Comparison of ENCODE assay signal across 11 mouse cellular contexts in the genomic region with DNA sequence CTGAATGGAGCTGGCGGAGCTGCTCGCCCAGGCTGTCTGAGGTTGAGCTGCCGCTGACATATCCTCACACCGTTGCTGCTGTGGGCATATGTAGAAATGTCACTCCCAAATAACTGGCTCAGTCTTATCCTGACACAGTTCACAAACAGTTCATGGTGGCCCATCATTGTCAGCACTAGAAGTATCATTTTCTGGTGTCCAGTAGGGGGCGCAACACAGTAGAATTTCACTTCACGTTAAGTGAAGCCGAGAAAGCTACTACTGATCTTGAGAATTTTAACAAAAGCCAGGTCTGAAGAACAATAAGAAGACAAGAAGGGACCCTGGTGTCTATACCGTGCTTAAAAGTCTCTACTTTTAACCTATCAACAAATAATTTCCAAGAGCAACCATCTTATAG. TPM values are rescaled to one million over a fixed set of nuclear protein-coding genes. Genes with fewer than 3 reads are reported as not detected.
DNase-seq lines count a peak whose midpoint lies in the region; ATAC-seq and TF ChIP-seq lines count a peak whose summit lies in the region.
"Had no signal": no experiment of that assay in that cellular context is flagged by ENCODE, and none has a peak within 500 bp of the region (broad histone marks: within the 10 kb centered on the region; RNA-seq: fewer than 3 reads in every experiment).

No protein-coding gene starts in this region.

- no peak overlapping the region for H3K27ac ChIP-seq in liver, adult 2 months (replicated peaks; ENCODE audit: insufficient read depth, low read depth, low read length)
- H3K27ac ChIP-seq in liver, embryonic 11.5 days (ENCODE audit: low read depth, low read length) = no peak overlapping the region
- H3K27ac ChIP-seq in MEL (ENCODE audit: control insufficient read depth, low read depth, low read length) = no peak overlapping the region
- H3K27ac ChIP-seq: embryonic facial prominence, embryonic 12.5 days; lung, embryonic 15.5 days; neural tube, embryonic 15.5 days had no signal

- TF ChIP-seq CTCF in liver, adult 2 months (IDR thresholded peaks at IDR 0.05; ENCODE audit: low read depth, low read length) = no peak
- no peak for TF ChIP-seq CTCF in MEL (IDR thresholded peaks at IDR 0.05 in 2 of 3, conservative IDR thresholded peaks at IDR 0.05 in 1 of 3; ENCODE audit: control insufficient read depth in 1 of 3, insufficient read depth in 1 of 3, low read depth in 2 of 3, low read length in 3 of 3, poor library complexity in 1 of 3, severe bottlenecking in 1 of 3)

- no peaks in the 10 kb centered on the region for H3K27me3 ChIP-seq in liver, adult 2 months (ENCODE audit: control insufficient read depth, insufficient read depth, low read length)
- H3K27me3 ChIP-seq in liver, embryonic 11.5 days (replicated peaks; ENCODE audit: control insufficient read depth, insufficient read depth, low read length) = no peaks in the 10 kb centered on the region
- H3K27me3 ChIP-seq in MEL (ENCODE audit: control insufficient read depth in 1 of 2, insufficient read depth in 2 of 2, low read length in 2 of 2) = no peaks in the 10 kb centered on the region
- H3K27me3 ChIP-seq: embryonic facial prominence, embryonic 12.5 days; lung, embryonic 15.5 days; neural tube, embryonic 15.5 days had no signal

- no peak overlapping the region for H3K9ac ChIP-seq in liver, adult 2 months (ENCODE audit: low read depth, low read length)
- no peak overlapping the region for H3K9ac ChIP-seq in liver, embryonic 11.5 days (ENCODE audit: low read depth, low read length)
- H3K9ac ChIP-seq in MEL (ENCODE audit: control insufficient read depth, low read depth, low read length, poor library complexity, severe bottlenecking) = no peak overlapping the region
- H3K9ac ChIP-seq: embryonic facial prominence, embryonic 12.5 days; lung, embryonic 15.5 days; neural tube, embryonic 15.5 days had no signal

- H3K9me3 ChIP-seq in liver, embryonic 11.5 days (ENCODE audit: control insufficient read depth, low read length) = no peaks in the 10 kb centered on the region
- no peaks in the 10 kb centered on the region for H3K9me3 ChIP-seq in MEL (replicated peaks; ENCODE audit: insufficient read depth, low read length)
- H3K9me3 ChIP-seq: embryonic facial prominence, embryonic 12.5 days; lung, embryonic 15.5 days; neural tube, embryonic 15.5 days had no signal

- H3K36me3 ChIP-seq in liver, adult 2 months (ENCODE audit: control insufficient read depth, insufficient read depth, low read length) = peaks cover 22% of the 10 kb centered on the region
- peaks cover 6% of the 10 kb centered on the region; the same call in 1 of the 2 replicates for H3K36me3 ChIP-seq in liver, embryonic 11.5 days (ENCODE audit: control insufficient read depth, insufficient read depth, low read length)
- H3K36me3 ChIP-seq in MEL (ENCODE audit: control insufficient read depth in 1 of 2, insufficient read depth in 2 of 2, low read length in 2 of 2) = no peaks in the 10 kb centered on the region

- DNase-seq in heart, adult 11 months = peak; percentile 66
- DNase-seq in heart, postnatal 25 days (ENCODE audit: low spot score) = no peak
- peak; percentile 12 for DNase-seq in liver, adult 2 months (ENCODE audit: extremely low read depth, low read depth, low spot score)
- DNase-seq in liver, embryonic 11.5 days (ENCODE audit: low spot score) = no peak
- peak; percentile 7 for DNase-seq in MEL (ENCODE audit: low read depth, low spot score)
- DNase-seq in lung, postnatal 14 days = peak; percentile 44
- no peak for DNase-seq in adrenal gland, adult 8-10 months

- no peak overlapping the region for H3K4me3 ChIP-seq in liver, adult 2 months (ENCODE audit: insufficient read depth, low read depth, low read length)
- H3K4me3 ChIP-seq in liver, embryonic 11.5 days (ENCODE audit: low read depth, low read length) = no peak overlapping the region
- no peak overlapping the region for H3K4me3 ChIP-seq in MEL (ENCODE audit: control insufficient read depth in 1 of 2, insufficient read depth in 1 of 2, low read depth in 2 of 2, low read length in 2 of 2)
- H3K4me3 ChIP-seq: embryonic facial prominence, embryonic 12.5 days; lung, embryonic 15.5 days; neural tube, embryonic 15.5 days had no signal

- intact Hi-C loops in heart, postnatal 25 days (cut with DNase I) = no loop called here

- TF ChIP-seq EP300 in MEL (IDR thresholded peaks at IDR 0.05; ENCODE audit: low read depth in 1 of 2, low read length in 2 of 2) = no peak

- no peak overlapping the region for H3K4me2 ChIP-seq in liver, embryonic 11.5 days
- H3K4me2 ChIP-seq: embryonic facial prominence, embryonic 12.5 days; lung, embryonic 15.5 days; neural tube, embryonic 15.5 days had no signal

- ATAC-seq in liver, embryonic 11.5 days (replicated peaks; ENCODE audit: low FRiP score) = no peak
- no peak for ATAC-seq in megakaryocyte-erythroid progenitor cell, adult 5-6 weeks (replicated peaks; ENCODE audit: low FRiP score, low TSS enrichment, poor library complexity, severe bottlenecking)

- 97% methylated on average over 8 of the region's 8 CpGs for WGBS in liver, adult 2 months
- 91% methylated on average over 8 of the region's 8 CpGs for WGBS in liver, embryonic 11.5 days

- H3K4me1 ChIP-seq in liver, adult 2 months (ENCODE audit: control insufficient read depth, insufficient read depth, low read length) = no peaks in the 10 kb centered on the region; the same call in none of the 2 replicates
- H3K4me1 ChIP-seq in liver, embryonic 11.5 days (replicated peaks; ENCODE audit: control insufficient read depth, insufficient read depth, low read length) = no peaks in the 10 kb centered on the region
- no peaks in the 10 kb centered on the region for H3K4me1 ChIP-seq in MEL (ENCODE audit: control insufficient read depth in 1 of 2, insufficient read depth in 2 of 2, low read length in 2 of 2)
- H3K4me1 ChIP-seq: embryonic facial prominence, embryonic 12.5 days; lung, embryonic 15.5 days; neural tube, embryonic 15.5 days had no signal

- no peak for TF ChIP-seq POLR2A in liver, adult 2 months (IDR thresholded peaks at IDR 0.05; ENCODE audit: extremely low read depth, insufficient read depth, low read length)
- TF ChIP-seq POLR2A in MEL (IDR thresholded peaks at IDR 0.05; ENCODE audit: control insufficient read depth in 1 of 2, insufficient read depth in 1 of 2, low read depth in 1 of 2, low read length in 2 of 2, poor library complexity in 1 of 2) = no peak

- no peak for TF ChIP-seq RAD21 in MEL (IDR thresholded peaks at IDR 0.05; ENCODE audit: low read depth, low read length)

- H3K79me2 ChIP-seq in liver, adult 2 months (ENCODE audit: control insufficient read depth, insufficient read depth, low read length) = no peaks in the 10 kb centered on the region
- no peaks in the 10 kb centered on the region for H3K79me2 ChIP-seq in MEL (ENCODE audit: control insufficient read depth, insufficient read depth, low read length, poor library complexity)

TF ChIP-seq in MEL, 35 proteins besides CTCF, POLR2A, EP300 and RAD21 (continues in another document):
- TF ChIP-seq NRF1 (IDR thresholded peaks at IDR 0.05; ENCODE audit: insufficient read depth, low read depth, low read length, poor library complexity, severe bottlenecking) (no peak), E2F4 (IDR thresholded peaks at IDR 0.05; ENCODE audit: borderline replicate concordance, low read depth, low read length) (no peak), POLR2AphosphoS5 (IDR thresholded peaks at IDR 0.05; ENCODE audit: borderline replicate concordance, low read depth, low read length) (no peak), JUND (IDR thresholded peaks at IDR 0.05; ENCODE audit: low read depth, low read length) (no peak), ZKSCAN1 (IDR thresholded peaks at IDR 0.05; ENCODE audit: low read depth, low read length) (no peak), UBTF (IDR thresholded peaks at IDR 0.05; ENCODE audit: borderline replicate concordance, insufficient read depth, low read depth, low read length) (no peak), MAZ (IDR thresholded peaks at IDR 0.05; ENCODE audit: low read depth, low read length) (no peak)

RNA-seq across cellular contexts. Expression of a gene that starts 13.1 kb away (rescaled TPM):
- 10 to 100 TPM; 21.6 to 25.5 TPM for total RNA-seq in heart, postnatal 25 days (2021)
- 11.1 and 11.2 TPM in 2 replicates for total RNA-seq in liver, adult 2 months (2014; rRNA removed)
- 5.7 and 5.8 TPM in 2 replicates for polyA plus RNA-seq in liver, adult 2 months (2012; rRNA removed)
- 6.8 and 6.9 TPM in 2 replicates for polyA plus RNA-seq in liver, embryonic 11.5 days (2014; fragmentation: Nextera tagmentation; extraction: Ambion mirVana)
- not detected in 2 replicates for total RNA-seq in MEL (2012; rRNA removed)
- not detected for polyA plus RNA-seq in MEL (2012; ENCODE audit: insufficient read depth in 1 of 2, insufficient read length in 2 of 2, low read depth in 1 of 2, low replicate concordance in 2 of 2, missing spikeins in 1 of 2)
- 2.6 and 5.4 TPM in 2 replicates for total RNA-seq in megakaryocyte-erythroid progenitor cell, adult 5-6 weeks (2014; fragmentation: Nextera tagmentation)
- total RNA-seq in megakaryocyte-erythroid progenitor cell, adult 5-6 weeks (2017) = 2.4 and 2.6 TPM in 2 replicates
- total RNA-seq in adrenal gland, adult 8-10 months (2022) = 10 to 100 TPM; 44.1 to 68.0 (median 53.9) TPM

RNA-seq across cellular contexts. Expression of a gene that starts 35.8 kb away (rescaled TPM):
- total RNA-seq in heart, postnatal 25 days (2021) = 1 to 10 TPM; 4.0 to 5.3 TPM
- total RNA-seq in liver, adult 2 months (2014; rRNA removed) = 6.7 and 7.5 TPM in 2 replicates
- polyA plus RNA-seq in liver, adult 2 months (2012; rRNA removed) = 1.1 and 1.4 TPM in 2 replicates
- polyA plus RNA-seq in liver, embryonic 11.5 days (2014; fragmentation: Nextera tagmentation; extraction: Ambion mirVana) = 8.9 and 9.1 TPM in 2 replicates
- total RNA-seq in MEL (2012; rRNA removed) = 2.9 and 3.1 TPM in 2 replicates
- polyA plus RNA-seq in MEL (2012; ENCODE audit: insufficient read depth in 1 of 2, insufficient read length in 2 of 2, low read depth in 1 of 2, low replicate concordance in 2 of 2, missing spikeins in 1 of 2) = 1 to 10 TPM in 1 of 2 experiments, not detected in 1; 5.1 TPM
- 17.4 and 17.6 TPM in 2 replicates for total RNA-seq in megakaryocyte-erythroid progenitor cell, adult 5-6 weeks (2014; fragmentation: Nextera tagmentation)
- 9.7 and 21.9 TPM in 2 replicates for total RNA-seq in megakaryocyte-erythroid progenitor cell, adult 5-6 weeks (2017)
- total RNA-seq in adrenal gland, adult 8-10 months (2022) = 10 to 100 TPM in 2 of 4 experiments, 1 to 10 TPM in 2; 8.4 to 13.9 (median 10.1) TPM

RNA-seq across cellular contexts. Expression of a gene that starts 37.5 kb away (rescaled TPM):
- total RNA-seq in heart, postnatal 25 days (2021) = under 1 TPM; 0.55 to 0.59 TPM
- 29.8 and 39.8 TPM in 2 replicates for total RNA-seq in liver, adult 2 months (2014; rRNA removed)
- 16.7 and 19.3 TPM in 2 replicates for polyA plus RNA-seq in liver, adult 2 months (2012; rRNA removed)
- polyA plus RNA-seq in liver, embryonic 11.5 days (2014; fragmentation: Nextera tagmentation; extraction: Ambion mirVana) = 2.9 and 4.4 TPM in 2 replicates
- 0.77 and 2.2 TPM in 2 replicates for total RNA-seq in MEL (2012; rRNA removed)
- polyA plus RNA-seq in MEL (2012; ENCODE audit: insufficient read depth in 1 of 2, insufficient read length in 2 of 2, low read depth in 1 of 2, low replicate concordance in 2 of 2, missing spikeins in 1 of 2) = under 1 TPM in 1 of 2 experiments, not detected in 1; 0.35 TPM
- total RNA-seq in megakaryocyte-erythroid progenitor cell, adult 5-6 weeks (2014; fragmentation: Nextera tagmentation) = not detected in 2 replicates
- total RNA-seq in megakaryocyte-erythroid progenitor cell, adult 5-6 weeks (2017) = 0.76 TPM in 1 of 2 replicates, not detected in the other
- 100 to 1,000 TPM in 2 of 4 experiments, 10 to 100 TPM in 2; 14.1 to 367 (median 92.9) TPM for total RNA-seq in adrenal gland, adult 8-10 months (2022)

Comparison
In these comparisons a context has a peak if more than half of its experiments do, and no peak if none do; other contexts are left out.
1. DNase-seq: peak in heart, adult 11 months (single experiment), liver, adult 2 months (single experiment), MEL (single experiment) and lung, postnatal 14 days (single experiment); none in heart, postnatal 25 days (single experiment), liver, embryonic 11.5 days (single experiment) and adrenal gland, adult 8-10 months (single experiment).